Mouse (Mus musculus) brown adipose tissue, adult 24 weeks (tissue): Measurements from ENCODE around the gene Gm6408. TPM values are rescaled to one million over a fixed set of nuclear protein-coding genes. Genes with fewer than 3 reads are reported as not detected.
"Not testable (repeated sequence)": the region's sequence is repeated elsewhere in the genome, so short reads cannot be mapped to it uniquely, and the experiment has no call there.

ENCODE experiments used
- H3K27ac ChIP-seq: fragments of 200-500 bp; replicated peaks from 2 replicates; pipeline ENCODE4 v1.5.1; 2012; ENCODE audit warnings: low read depth, mild to moderate bottlenecking, low read length
- H3K4me1 ChIP-seq: fragments of 200-500 bp; 2 replicates; pipeline ENCODE4 v1.6.1; 2012; ENCODE audit warnings: low read length, mixed read lengths; ENCODE audit not compliant: control insufficient read depth, insufficient read depth, insufficient read length
- H3K4me3 ChIP-seq: fragments of 200-500 bp; 2 replicates; pipeline ENCODE4 v1.5.1; 2012; ENCODE audit warnings: low read depth, mild to moderate bottlenecking, low read length, moderate library complexity; ENCODE audit not compliant: insufficient read depth
- polyA plus RNA-seq: library from polyadenylated mRNA; stranded (reverse); fragments of >200 nt; gene quantifications from 2 replicates; pipeline ENCODE4 v1.2.4, GENCODE M21; 2012; ENCODE audit not compliant: missing spikeins, insufficient read depth, insufficient read length

The Gm6408 gene
- not detected in 2 replicates for polyA plus RNA-seq

DNA sequence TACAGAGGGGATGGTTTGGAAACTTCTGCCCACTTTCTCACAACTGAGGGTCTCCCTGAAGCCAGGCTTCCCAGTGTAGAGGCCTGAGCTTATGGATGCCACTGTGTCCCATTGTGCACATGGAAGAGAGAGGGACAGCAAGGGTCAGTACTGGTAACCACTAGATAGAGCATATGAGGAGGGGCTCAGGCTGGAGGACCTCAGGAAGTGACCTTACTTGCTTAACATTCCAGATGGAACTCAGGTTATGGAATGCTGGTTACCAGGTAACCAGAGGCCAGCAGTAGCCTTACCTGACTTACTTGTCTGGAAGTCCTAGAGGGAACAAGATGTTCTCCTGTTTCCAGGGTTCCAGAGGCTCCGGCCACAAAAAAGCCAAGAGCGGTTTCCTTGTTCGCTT lies at the start of gene Gm6408:
Gene Gm6408 (plus strand): TSS at position 301 of the 400 bp plus-strand sequence.
- H3K4me1 ChIP-seq, H3K27ac ChIP-seq, H3K4me3 ChIP-seq: not testable (repeated sequence)

DNA sequence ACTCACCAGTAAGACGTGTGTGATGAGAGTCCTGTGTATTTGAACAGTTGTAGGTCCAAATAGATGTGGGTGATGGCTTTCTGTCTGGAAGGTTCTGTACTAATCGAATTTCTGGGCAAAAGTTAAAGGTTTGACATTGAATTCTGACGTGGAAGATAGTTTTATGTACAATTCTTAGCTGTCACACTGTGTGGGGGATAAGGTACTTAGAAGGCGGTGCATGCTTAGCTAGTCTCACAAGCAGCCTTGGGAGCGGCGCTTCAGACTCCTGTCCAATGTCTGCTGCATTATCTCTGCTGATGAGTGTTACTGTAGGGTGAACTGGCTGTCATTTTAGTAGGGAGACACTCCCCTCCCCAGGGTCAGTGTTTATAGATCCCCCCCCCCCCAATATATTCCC lies 49.3 kb upstream of the Gm6408 start:
- Histone ChIP-seq H3K27ac (no peak overlapping the region), H3K4me3 (no peak overlapping the region), H3K4me1 (no peaks in the 10 kb centered on the region)

DNA sequence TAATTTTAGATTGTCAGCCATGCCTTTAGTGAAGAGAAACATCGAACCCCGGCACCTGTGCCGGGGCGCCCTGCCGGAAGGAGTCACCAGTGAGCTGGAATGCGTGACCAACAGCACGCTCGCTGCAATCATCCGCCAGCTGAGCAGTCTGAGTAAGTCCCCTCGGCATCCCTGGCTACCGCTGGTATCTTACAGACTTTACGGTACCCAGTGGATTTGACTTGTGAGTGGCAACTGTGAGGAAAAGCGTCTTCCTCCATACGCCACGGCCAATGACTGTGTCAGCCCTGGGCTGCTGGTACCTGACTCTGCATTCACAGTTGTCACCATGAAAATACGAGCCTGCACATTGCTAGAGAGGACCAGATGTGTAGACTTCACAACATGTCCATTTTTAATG lies 46.4 kb upstream of the Gm6408 start:
- H3K4me3 ChIP-seq, result no peak overlapping the region
- no peaks in the 10 kb centered on the region for H3K4me1 ChIP-seq
- H3K27ac ChIP-seq, result no peak overlapping the region

DNA sequence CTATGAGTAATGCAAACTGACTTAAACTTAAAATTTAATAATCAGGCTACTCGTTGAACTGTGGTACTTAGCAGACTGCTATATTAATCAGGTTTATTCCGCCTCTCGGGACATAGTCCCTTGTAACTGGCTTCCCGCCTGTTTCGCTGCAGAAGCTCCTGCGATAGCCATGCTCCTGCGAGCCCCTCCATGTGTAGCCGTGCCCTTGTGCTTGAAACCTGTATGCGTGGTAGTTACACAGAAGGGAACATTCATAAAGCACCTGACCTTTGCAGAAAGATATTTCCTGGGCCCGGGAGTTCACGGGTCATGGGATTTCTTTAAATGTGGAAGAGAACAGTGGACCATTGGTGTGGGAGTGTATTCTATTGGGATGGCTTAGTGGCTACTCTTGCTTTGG lies 45.0 kb upstream of the Gm6408 start:
- no peaks in the 10 kb centered on the region for H3K4me1 ChIP-seq
- H3K27ac ChIP-seq, result no peak overlapping the region
- H3K4me3 ChIP-seq, result no peak overlapping the region

DNA sequence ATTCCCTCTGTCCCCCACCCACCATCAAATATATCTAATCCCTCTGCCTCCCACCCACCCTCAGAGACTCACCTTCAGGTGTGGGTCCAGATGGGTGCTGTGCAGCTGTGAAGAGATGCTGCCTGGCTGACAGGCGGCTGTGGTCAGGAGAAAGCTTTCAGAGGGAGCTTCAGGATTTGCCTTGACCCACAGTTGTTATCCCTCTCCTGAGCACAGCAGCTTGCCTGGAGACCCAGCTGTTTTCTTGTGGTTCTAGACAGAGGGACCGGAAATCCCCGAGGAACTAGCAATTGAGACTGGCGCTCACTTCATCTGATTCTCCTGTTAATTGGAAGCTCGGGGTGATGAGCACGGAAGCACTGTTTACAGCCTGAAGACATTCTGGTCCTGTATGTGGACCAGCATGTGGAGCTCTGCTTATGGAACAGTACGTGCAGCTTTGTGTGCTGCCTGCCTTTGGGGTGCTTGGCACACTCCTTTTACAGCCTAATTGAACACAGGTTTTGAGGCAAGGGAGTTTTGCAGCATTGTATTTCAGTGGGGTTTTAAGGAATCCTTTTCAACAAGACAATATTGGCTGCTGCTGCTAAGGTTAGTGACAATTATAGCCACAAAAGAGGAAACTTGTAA lies 42.5 kb upstream of the Gm6408 start:
- no peak overlapping the region for H3K27ac ChIP-seq
- H3K4me1 ChIP-seq, result no peaks in the 10 kb centered on the region
- no peak overlapping the region for H3K4me3 ChIP-seq

DNA sequence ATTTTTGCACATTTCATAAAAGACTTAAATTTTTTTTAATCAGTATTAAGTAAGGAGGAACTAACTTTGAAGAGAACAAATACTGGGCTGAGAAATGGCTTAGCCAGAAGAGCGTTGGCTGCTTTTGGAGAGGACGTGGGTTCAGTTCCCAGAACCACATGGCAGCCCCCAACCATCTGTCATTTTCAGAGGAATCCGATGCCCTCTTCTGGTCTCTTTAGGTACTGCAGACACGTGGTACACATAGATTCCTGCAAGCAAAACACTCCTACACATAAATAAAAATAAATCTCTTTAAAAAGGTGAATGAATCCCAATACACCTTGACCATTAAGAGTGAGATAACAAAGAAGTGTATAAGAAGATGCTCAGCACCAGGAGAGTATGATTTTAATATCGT lies 41.5 kb upstream of the Gm6408 start:
- H3K4me3 ChIP-seq, result no peak overlapping the region
- no peak overlapping the region for H3K27ac ChIP-seq
- H3K4me1 ChIP-seq, result no peaks in the 10 kb centered on the region

DNA sequence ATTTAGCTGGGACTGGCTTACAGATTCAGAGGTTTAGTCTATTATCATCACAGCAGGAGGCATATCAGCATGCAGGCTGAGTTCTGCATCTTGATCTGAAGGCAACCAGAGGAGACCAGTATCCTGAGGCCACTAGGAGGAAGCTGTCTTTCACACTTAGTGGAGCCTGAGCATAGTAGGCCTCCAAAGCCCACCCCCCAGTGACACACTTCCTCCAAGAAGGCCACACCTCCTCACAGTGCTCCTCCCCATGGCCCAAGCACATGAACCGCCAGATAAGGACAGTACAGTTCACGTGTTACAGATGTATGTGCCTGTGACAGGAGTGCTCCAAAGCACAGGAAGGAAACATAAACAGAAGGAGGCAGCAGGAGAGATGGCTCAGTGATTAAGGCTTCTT lies 39.0 kb upstream of the Gm6408 start:
- no peak overlapping the region for H3K27ac ChIP-seq
- H3K4me1 ChIP-seq, result no peaks in the 10 kb centered on the region
- H3K4me3 ChIP-seq, result no peak overlapping the region

DNA sequence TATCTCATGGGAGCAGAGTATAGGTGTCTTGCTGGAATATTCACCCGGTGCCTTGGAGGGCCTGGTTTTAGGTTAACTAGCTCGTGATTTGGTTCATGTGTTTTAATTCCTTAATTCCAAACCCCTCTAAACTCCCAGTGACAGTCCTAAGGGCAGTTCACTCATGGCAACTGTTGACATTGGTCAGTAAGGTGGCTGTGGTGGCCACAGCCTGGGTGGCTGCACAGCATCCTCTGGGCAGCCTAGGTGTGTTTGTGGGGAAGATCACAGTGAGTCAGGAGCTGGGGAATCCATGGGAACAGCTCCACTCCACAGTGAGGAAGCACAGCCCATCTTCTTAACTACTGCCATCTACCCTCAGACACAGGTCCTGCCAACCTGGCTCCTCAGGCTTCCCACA lies 35.1 kb upstream of the Gm6408 start:
- no peak overlapping the region for H3K27ac ChIP-seq
- H3K4me3 ChIP-seq, result no peak overlapping the region
- H3K4me1 ChIP-seq, result no peaks in the 10 kb centered on the region

DNA sequence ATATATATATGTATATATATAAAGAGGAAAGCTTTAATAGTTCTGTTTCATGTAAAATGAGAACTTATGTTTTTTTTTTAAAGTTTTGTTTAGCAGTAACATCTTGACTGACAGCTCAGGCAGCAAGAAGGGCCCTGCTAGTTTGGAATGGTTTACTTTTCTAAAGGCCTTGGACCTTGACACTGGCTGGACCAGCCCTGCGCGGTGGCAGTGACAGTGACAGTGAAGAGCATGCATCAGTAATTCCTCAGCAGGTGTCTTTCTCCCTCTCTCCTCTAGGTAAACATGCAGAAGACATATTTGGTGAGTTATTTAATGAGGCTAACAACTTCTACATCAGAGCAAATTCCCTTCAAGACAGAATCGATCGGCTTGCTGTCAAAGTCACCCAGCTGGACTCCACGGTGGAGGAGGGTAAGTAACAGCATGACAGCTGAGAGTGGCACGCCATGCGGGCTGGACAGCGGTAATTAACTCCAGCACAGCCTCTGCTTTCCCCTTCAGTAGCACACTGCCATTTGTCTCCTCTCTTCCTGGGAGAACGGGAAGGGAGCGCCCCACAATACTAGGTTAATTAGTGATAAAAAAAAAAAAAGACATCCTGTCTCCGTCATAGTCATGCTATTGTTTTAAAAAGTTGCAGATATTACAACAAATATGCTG lies 30.0 kb upstream of the Gm6408 start:
- Histone ChIP-seq H3K4me3 (no peak overlapping the region), H3K27ac (no peak overlapping the region), H3K4me1 (no peaks in the 10 kb centered on the region)

DNA sequence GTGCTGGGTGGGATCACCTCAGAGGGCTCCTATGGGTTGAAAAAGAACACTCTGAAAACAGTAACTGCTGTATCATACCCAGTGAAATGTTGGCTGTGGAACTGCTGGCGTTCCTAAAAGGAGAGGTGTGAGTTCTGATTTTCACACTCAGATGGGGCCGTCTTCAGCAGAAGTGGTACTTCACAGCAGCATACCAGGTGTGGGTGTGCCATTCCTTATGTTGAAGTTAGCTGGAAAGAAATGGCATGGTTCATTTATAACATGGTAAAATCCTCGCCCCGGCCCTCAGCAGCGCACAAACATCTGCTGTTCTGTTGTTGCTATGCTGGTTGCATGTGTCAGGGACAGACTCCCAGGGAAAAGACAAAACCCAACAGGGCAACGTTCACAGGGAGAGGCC lies 28.2 kb upstream of the Gm6408 start:
- H3K27ac ChIP-seq, result no peak overlapping the region
- H3K4me1 ChIP-seq, result no peaks in the 10 kb centered on the region
- no peak overlapping the region for H3K4me3 ChIP-seq

DNA sequence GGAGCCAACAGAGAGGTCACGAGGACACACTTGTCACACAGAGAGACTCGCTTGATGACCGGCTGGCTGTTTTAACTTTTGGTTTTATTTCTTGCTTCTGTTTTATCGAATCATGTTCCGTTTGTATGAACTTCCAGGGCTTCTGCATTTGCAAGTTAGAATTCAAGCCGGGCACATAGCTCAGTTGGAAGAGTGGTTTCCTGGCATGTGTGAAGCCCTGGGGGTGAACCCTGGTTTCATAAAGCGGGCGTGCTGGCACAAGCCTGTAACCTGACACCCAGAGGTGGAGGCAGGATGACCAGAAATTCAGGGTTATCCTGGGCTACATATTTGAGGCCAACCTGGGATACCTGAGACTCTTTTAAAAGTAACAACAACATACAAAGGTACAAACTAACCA lies 20.2 kb upstream of the Gm6408 start:
- Histone ChIP-seq H3K4me3 (no peak overlapping the region; the same call in 1 of the 2 replicates), H3K27ac (no peak overlapping the region), H3K4me1 (no peaks in the 10 kb centered on the region; the same call in 1 of the 2 replicates)

DNA sequence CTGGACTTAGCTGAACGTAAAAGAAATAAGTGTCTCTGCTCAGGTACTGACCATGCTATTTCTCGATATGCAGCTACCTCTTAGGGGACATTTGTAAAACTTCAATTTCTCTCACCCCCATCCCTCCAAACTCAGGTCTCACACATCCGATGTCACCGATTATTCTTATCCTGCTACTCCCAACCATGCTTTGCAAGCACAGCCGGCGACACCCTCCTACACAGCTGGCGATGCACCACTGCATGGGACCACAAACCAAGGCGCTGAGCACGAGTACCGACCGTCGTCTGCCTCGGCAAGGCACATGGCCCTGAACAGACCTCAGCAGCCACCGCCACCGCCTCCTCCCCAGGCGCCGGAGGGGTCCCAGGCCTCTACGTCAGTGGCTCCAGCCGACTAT lies 15.1 kb upstream of the Gm6408 start:
- Histone ChIP-seq H3K4me1 (no peaks in the 10 kb centered on the region; the same call in 1 of the 2 replicates), H3K27ac (no peak overlapping the region), H3K4me3 (no peak overlapping the region)

DNA sequence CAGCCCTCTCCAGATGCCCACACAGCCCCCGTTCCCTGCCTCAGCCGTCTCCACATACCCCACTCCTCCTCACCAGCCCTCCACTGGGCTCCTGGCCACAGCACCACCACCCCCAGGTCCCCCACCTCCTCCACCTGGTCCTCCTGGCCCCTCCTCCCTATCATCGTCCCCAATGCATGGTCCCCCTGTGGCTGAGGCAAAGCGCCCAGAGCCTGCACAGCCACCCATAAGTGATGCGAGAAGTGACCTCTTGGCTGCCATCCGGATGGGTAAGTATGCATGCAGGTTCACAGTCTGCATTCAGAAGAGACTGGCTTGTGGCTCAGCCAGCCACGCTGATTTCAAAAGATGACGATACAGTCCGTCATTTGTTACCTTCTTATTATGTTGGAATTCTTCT lies 13.5 kb upstream of the Gm6408 start:
- Histone ChIP-seq H3K27ac (no peak overlapping the region), H3K4me3 (no peak overlapping the region), H3K4me1 (no peaks in the 10 kb centered on the region)

DNA sequence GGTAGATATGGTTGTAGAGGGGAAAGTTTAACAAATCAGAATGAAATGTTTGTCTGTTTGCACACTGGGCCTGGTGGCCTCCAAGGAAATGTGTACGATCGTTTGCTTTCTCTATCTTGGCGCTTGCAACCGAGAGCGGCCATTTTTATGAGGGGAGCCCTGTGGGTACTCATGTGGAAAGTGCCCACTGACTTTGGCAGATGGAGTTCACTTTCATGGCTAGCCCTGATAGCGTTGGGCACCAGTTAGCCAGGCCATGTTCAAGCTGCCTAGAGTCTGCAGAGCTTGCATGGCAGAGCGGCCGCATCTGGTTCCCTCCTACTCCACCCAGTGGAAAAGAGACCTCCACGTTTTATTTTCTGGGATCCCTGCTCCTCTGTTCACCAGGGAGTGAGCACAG lies 10.9 kb upstream of the Gm6408 start:
- no peak overlapping the region for H3K4me3 ChIP-seq
- no peak overlapping the region for H3K27ac ChIP-seq
- H3K4me1 ChIP-seq, result no peaks in the 10 kb centered on the region

DNA sequence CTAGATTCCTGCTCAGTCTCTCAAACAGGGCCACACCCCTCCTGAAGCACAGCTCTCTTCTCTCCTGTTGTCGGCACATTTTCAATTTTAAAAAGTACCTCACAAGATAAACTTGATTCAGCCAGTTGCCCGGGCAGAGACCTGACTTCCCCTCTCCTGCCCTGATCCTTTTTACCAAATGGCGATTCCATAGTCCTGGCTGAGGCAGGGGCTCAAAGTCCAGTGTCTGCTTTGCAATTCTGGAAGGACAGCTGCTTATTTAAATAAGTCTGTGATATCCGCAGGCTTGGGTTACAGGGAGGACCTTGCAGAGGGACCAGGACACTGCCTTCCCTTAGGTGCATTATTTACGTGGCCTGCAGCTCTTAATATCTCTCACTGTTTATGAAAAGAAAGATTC lies 10.5 kb upstream of the Gm6408 start:
- no peaks in the 10 kb centered on the region for H3K4me1 ChIP-seq
- H3K27ac ChIP-seq, result no peak overlapping the region
- no peak overlapping the region for H3K4me3 ChIP-seq

DNA sequence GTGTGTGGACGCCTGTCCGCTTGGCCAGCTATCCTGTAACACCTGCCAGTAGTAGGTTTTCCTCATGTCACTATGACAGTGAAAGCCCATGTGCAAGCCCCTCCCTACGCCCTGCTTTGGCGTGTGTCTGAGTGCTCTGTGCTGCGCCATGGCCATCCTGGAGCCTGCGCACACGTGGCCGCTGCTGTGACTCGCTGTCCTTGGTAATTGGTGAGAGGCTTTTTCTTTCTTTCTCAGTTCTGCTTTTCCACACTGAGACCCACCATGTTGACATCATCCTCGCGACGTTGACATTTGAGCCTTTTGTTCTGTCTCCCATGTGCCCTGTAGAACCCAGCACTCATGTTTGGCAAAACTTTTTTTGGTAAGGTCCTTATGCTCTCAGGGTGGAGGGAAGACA lies 9.9 kb upstream of the Gm6408 start:
- no peak overlapping the region for H3K27ac ChIP-seq
- no peak overlapping the region for H3K4me3 ChIP-seq
- no peaks in the 10 kb centered on the region for H3K4me1 ChIP-seq
